Mouse (Mus musculus) gastrocnemius, postnatal 10 days (tissue): Measurements from ENCODE around the gene Zswim5. TPM values are rescaled to one million over a fixed set of nuclear protein-coding genes. Genes with fewer than 3 reads are reported as not detected.

ENCODE experiments used
- DNase-seq: peaks from one replicate; pipeline ENCODE4 v3.0.0; 2021; ENCODE audit warnings: mixed read lengths
- total RNA-seq, 2 experiments: library from RNA; stranded (reverse); gene quantifications; 2 replicates each; pipeline ENCODE4 v1.2.3; 2021

The Zswim5 gene
- total RNA-seq, 2 experiments from 2014 or later, result 0.35 to 0.47 TPM

DNA sequence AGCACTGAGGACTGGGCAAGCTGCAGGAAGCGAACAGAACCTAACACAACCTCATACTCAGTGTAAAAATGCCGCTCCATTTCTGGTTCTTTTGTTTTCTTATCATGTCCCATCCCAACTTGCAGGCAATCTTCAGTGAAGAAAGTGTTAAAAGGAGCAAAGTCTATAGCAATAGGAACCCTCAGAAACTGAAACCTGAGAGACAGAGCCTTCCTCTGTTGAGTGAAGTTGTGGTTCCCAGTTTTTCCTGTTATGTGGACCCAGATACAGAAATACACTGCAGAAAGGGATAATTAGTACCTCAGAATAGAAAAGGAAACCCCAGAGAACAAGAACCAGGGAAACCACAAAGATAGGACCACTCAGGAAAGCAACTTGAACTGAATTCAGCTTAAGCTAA is 36.1 kb downstream of the Zswim5 start:
- DNase-seq, result no peak

- DNase-seq, result no peak
These were observed 51.0 kb downstream of the Zswim5 start for GRCm38 (mm10) chr4:116928006-116928651.

GRCm38 (mm10) chr4:116939585-116939984 is 62.4 kb downstream of the Zswim5 start:
- DNase-seq, result no peak

DNA sequence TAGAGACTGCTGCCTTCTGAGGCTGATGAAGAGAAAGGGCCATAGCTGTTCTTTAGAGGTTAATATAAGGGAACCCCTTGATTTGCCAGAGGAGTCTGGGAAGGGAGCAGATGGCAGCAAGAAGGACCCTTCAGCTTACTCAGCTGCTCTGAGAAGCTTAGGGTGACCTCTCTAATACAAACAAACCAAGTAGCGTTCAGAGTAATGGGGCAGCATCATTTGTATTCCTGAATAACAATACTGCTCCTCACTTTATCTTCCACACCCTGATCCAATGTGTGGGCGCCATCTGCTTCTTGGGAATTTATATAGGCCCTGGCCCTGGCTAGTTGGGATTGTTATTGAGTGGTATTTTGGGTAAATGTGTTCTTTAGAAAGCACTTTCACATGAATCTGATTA is 65.5 kb downstream of the Zswim5 start:
- no peak for DNase-seq

GRCm38 (mm10) chr4:116944055-116944454 is 66.9 kb downstream of the Zswim5 start:
- DNase-seq, result no peak

DNA sequence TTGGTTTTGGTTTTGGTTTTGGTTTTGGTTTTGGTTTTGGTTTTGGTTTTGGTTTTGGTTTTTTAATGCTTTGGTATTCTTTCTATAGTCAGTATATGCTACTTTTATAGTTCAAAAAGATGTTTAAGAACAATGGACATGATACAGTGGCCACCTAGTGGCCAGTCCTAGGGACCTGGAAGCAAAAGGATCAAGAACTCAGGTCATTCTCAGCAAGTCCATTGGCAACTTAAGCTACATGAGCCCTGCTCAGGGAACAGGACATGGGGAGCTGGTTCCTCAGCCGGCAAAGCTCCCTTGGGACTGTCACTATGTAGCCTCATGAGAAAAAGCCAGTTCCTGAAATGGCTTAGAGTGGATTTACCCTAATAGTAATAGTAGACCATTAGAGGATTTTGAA is 74.5 kb downstream of the Zswim5 start:
- no peak for DNase-seq

DNA sequence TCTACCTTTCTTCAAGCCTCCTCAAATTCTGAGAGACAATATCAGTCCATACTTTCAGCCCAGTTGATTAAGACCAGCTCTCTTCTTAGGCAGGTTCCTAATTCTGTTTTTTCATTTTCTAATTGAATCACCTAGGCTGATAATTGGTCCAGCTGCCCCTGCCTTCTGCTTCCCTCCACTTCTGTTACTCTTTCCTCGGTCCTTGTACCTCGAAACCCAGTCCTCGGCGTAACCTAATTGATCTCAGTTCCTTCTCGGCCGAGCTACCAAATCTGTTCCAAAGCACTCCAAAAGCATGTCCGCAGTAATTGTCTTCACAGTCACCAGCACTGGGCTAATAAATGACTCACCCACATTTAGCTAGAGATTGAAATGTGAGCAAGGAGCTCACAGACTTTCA is 77.8 kb downstream of the Zswim5 start:
- DNase-seq, result no peak

DNA sequence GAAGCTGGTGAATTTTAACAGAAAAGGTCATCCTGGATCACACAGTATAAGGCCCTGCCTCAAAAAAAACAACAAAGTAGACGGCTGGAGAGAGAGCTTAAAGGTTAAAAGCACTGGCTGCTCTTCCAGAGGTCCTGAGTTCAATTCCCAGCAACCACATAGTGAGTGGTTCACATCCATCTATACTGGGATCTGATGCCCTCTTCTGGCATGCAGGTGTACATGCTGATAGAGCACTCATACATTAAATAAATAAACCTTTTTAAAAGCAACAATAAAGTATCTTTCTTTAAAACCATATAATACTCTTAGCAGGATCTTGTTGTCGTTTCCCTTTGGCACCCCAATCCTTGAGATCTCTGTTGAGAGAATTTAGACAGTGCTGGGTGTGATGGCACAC is 99.3 kb downstream of the Zswim5 start:
- no peak for DNase-seq

DNA sequence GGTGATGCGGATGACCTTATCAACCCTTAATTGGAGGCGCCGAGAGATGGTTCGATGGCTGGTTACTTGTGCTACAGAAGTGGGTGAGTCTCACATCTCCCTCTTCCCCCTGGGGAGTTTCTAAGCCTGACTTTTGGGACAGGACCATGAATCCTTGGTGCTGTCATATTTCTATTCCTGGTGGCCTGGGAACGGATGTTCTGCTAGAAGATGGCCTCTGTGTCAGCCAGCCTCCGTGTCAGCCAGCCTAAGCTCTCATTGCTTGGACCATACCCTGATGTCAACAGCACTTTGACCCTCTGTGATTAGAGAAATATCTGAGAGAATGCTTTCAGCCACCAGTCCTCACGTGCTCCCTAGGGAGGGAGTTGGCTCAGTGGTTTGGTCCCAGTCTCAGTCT is 108.5 kb downstream of the Zswim5 start:
- no peak for DNase-seq

GRCm38 (mm10) chr4:116986400-116987121 is 109.4 kb downstream of the Zswim5 start:
- DNase-seq, result peak; percentile 62

GRCm38 (mm10) chr4:116987122-116987456 is 109.9 kb downstream of the Zswim5 start:
- no peak for DNase-seq

DNA sequence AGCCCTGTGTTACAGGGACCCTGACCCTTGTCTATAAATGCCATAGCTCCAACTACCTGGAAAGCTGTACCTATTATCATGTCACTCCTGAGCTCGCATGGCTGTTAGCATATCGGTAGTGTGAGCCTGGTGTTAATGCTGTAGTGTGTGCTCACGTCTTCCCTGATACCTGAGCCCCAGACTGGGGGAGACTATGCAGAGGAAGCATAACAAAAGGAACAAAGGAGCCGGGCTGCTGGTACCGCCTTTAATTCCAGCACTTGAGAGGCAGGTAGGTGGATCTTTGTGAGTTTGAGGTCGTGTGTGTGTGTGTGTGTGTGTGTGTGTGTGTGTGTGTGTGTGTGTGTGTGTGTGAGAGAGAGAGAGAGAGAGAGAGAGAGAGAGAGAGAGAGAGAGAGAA is 112.6 kb downstream of the Zswim5 start:
- no peak for DNase-seq

DNA sequence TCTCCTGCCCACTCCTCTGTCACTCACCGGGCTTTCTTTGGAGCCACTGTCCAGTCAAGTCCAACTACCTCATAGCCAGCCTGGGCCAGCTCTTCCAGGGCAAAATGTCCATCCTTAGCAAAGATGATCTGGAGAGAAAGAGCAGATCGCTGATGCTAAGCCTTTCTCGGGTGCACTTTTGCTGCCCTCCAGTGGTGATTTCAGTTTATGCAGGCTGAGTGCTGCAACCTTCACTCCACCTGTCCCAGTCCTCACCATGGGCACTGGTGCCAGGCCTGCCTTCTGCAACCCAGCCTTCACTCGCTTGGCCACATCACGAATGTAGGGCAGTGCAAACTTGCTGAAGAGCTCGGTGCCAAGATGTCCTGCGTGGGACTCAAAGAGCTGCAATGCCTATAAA is 114.2 kb downstream of the Zswim5 start:
- DNase-seq, result peak; percentile 80

- DNase-seq, result peak; percentile 91
These were observed 116.8 kb downstream of the Zswim5 start, which contains the start of gene Urod for GRCm38 (mm10) chr4:116993672-116994621. TSS of gene Urod (minus strand) at chr4:116994413.

DNA sequence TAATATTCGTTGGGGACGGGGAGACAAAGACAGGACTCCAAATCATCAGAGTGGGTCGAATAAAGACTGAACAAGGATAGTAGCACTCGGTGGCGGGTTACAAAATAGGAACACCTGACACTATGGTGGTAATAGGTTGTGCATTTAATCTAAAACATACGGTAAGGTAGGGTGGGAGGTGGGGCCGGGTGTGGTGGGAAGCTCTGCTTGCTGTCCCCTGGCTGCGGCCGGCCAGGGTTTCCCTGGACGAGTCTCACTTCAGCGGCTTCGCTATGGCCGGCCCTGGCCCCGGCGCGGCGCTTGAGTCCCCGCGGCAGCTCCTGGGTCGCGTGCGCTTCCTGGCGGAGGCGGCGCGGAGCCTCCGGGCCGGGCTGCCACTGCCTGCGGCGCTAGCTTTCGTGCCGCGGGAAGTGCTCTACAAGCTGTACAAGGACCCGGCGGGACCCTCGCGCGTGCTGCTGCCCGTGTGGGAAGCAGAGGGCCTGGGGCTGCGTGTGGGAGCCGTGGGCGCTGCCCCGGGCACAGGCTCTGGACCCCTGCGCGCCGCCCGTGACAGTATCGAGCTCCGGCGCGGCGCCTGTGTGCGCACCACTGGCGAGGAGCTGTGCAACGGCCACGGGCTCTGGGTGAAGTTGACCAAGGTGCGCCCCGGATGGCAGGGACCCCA is 118.1 kb downstream of the Zswim5 start, which contains the start of gene Hectd3:
Hectd3 (plus strand) TSS at position 187 of the 667 bp plus-strand sequence.
- DNase-seq, result peak; percentile 54

DNA sequence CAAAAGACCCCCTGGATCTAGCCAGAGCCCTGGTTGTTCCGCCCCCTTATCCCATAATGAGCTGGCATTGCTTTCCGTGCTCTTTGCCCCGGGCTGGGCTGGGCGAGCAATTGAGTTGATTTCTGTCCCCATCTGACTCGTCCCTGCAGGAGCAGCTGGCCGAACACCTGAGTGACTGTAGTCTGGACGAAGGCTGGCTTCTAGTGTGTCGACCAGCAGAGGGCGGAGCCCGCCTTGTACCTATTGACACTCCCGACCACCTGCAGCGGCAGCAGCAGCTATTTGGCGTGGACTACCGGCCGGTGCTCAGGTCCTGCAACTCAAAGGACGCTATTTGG is 118.6 kb downstream of the Zswim5 start:
- DNase-seq, result peak; percentile 29

GRCm38 (mm10) chr4:116999513-117000154 is 122.5 kb downstream of the Zswim5 start:
- DNase-seq, result no peak

DNA sequence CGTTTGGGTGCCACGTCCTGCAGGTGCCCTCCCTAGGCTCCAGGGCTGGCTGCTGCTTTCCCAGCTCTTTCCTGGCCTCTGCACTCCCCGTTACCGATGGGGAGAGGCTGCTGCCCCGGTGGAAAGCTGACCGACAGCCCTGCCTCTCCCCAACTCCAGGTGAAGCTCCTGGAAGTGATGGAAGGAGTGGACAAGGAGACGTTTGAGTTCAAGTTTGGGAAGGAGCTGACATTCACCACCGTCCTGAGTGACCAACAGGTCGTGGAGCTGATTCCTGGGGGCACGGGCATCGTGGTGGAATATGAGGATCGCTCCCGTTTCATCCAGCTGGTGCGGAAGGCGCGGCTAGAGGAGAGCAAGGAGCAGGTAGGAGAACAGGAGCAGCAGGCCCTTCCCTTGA is 124.8 kb downstream of the Zswim5 start:
- DNase-seq, result no peak

DNA sequence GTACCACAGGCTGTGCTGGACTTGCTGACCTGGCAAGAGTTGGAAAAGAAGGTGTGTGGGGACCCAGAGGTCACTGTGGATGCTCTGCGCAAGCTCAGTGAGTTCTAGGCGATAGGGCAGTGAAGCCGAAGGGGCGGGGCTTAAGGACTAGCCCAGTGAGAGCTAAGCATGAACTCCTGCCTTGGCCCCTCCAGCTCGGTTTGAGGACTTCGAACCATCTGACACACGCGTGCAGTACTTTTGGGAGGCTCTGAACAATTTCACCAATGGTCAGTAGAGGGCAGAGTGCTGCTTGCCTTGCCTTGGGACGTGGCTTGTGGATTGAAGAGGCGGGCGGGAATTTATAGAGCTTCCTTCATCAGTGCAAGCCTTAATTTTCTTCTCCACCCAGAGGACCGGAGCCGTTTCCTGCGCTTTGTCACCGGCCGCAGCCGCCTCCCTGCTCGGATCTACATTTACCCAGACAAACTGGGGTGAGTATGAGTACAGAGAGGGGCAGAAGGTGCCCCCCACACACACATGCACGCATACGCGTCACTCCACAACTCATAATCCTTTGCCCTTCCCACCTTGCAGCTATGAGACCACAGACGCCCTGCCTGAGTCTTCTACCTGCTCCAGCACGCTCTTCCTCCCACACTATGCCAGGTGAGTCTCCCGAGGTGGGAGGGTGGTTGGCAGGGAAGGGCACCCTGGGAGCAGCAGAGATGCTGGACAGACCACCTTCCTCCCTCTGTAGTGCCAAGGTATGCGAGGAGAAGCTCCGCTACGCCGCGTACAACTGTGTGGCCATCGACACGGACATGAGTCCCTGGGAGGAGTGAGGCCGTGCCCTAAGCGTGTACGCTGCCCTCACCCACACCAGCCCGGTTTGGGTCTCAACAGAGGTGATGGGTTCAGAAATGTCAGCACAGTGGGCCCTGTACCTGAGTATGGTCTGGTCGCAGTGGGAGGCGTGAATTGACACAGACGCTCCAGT is 125.7 kb downstream of the Zswim5 start:
- peak; percentile 50 for DNase-seq

DNA sequence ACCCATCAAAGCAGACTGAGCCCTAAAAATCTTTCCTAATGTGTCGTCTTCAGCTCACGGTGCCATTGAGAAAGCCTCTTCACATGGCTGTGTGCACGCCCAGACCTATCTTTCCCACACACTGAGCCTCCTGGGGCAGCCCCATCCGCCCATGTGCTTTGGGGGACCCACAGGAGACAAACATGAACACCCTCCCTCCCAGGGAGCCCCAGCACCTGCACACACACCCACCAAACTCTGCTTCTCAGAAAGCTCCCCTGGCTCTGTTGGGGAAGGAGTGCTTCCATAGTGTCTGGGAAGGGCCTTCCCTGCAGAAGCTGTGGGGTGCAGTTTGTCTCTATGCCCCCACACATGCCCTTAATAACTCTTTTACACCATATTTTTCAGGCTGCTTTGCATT is 127.5 kb downstream of the Zswim5 start:
- DNase-seq, result no peak
